Mouse (Mus musculus) forelimb bud, embryonic 11.5 days (tissue): ENCODE measurements at regions not wholly inside any gene's neighbourhood (a gene's known extent, or its start where the extent isn't known, plus 50 kb on each side); places are given as distances from the start of the nearest gene placed in this dataset.

ENCODE experiments used
- DNase-seq: peaks from one replicate; pipeline ENCODE4 v3.0.0-alpha.2; 2012; ENCODE audit warnings: low read depth, low spot score

GRCm38 (mm10) chr1:45575131-45575530 is 72.0 kb upstream of the Col5a2 start:
- DNase-seq: no peak

- peak; percentile 13 for DNase-seq
These were observed 77.4 kb upstream of the Col5a2 start for GRCm38 (mm10) chr1:45580466-45580865.

- no peak for DNase-seq
These were observed 84.4 kb upstream of the Col5a2 start for GRCm38 (mm10) chr1:45587351-45588025.

- no peak for DNase-seq
These were observed 94.2 kb upstream of the Col5a2 start for GRCm38 (mm10) chr1:45597316-45597715.

- no peak for DNase-seq
These were observed 96.3 kb upstream of the Col5a2 start for GRCm38 (mm10) chr1:45599421-45599820.

GRCm38 (mm10) chr1:45600011-45600410 is 96.9 kb upstream of the Col5a2 start:
- no peak for DNase-seq

GRCm38 (mm10) chr1:45605571-45605970 is 102.5 kb upstream of the Col5a2 start:
- no peak for DNase-seq

- no peak for DNase-seq
These were observed 105.2 kb upstream of the Col5a2 start for GRCm38 (mm10) chr1:45608316-45608715.

- DNase-seq: no peak
These were observed 115.9 kb upstream of the Col5a2 start for GRCm38 (mm10) chr1:45619008-45619407.

GRCm38 (mm10) chr1:45625921-45626320 is 122.8 kb upstream of the Col5a2 start:
- DNase-seq: no peak

- DNase-seq: no peak
These were observed 123.7 kb upstream of the Col5a2 start for GRCm38 (mm10) chr1:45626733-45627132.

GRCm38 (mm10) chr1:45627840-45628239 is 124.8 kb upstream of the Col5a2 start:
- peak; percentile 61 for DNase-seq

GRCm38 (mm10) chr1:45647301-45647700 is 144.2 kb upstream of the Col5a2 start:
- no peak for DNase-seq

- DNase-seq: no peak
These were observed 141.7 kb upstream of the Wdr75 start for GRCm38 (mm10) chr1:45653248-45653647.

- DNase-seq: no peak
These were observed 131.0 kb upstream of the Wdr75 start for GRCm38 (mm10) chr1:45663882-45664520.

GRCm38 (mm10) chr1:45672443-45673156 is 122.4 kb upstream of the Wdr75 start:
- peak; percentile 69 for DNase-seq

- DNase-seq: peak; percentile 87
These were observed 119.1 kb upstream of the Wdr75 start for GRCm38 (mm10) chr1:45675771-45676439.

GRCm38 (mm10) chr1:45679964-45680709 is 114.8 kb upstream of the Wdr75 start:
- DNase-seq: no peak

- no peak for DNase-seq
These were observed 94.1 kb upstream of the Wdr75 start for GRCm38 (mm10) chr1:45700893-45701292.

GRCm38 (mm10) chr1:45701516-45701915 is 93.5 kb upstream of the Wdr75 start:
- no peak for DNase-seq

GRCm38 (mm10) chr1:45723369-45723768 is 71.6 kb upstream of the Wdr75 start:
- no peak for DNase-seq
